Mouse (Mus musculus) megakaryocyte, embryonic 14.5 days (primary cell): ENCODE results near the gene Tbx10.

Source experiments
- FLI1 ChIP-seq: IDR thresholded peaks from 2 replicates; pipeline ENCODE4 v1.6.1; 2012; ENCODE audit warnings: low read length, inconsistent platforms, mixed read lengths
- GATA1 ChIP-seq: IDR thresholded peaks from 3 replicates; pipeline ENCODE4 v1.6.1; 2012; ENCODE audit warnings: mixed read lengths, low read length, inconsistent platforms, borderline replicate concordance

GRCm38 (mm10) chr19:3946715-3947114 is 45.8 kb upstream of the Tbx10 start:
- TF ChIP-seq GATA1 (no peak), FLI1 (no peak)
